Mouse (Mus musculus) layer of hippocampus, adult 9-10 months (tissue): ENCODE data around the gene Cacna1b.

ENCODE experiments used
- DNase-seq: peaks from one replicate; pipeline ENCODE4 v3.0.0; 2022; ENCODE audit warnings: low spot score

The Cacna1b gene

GRCm38 (mm10) chr2:24763115-24763557, at the start of gene Cacna1b:
Cacna1b (minus strand) TSS chr2:24763152.
- peak; percentile 55 for DNase-seq

DNA sequence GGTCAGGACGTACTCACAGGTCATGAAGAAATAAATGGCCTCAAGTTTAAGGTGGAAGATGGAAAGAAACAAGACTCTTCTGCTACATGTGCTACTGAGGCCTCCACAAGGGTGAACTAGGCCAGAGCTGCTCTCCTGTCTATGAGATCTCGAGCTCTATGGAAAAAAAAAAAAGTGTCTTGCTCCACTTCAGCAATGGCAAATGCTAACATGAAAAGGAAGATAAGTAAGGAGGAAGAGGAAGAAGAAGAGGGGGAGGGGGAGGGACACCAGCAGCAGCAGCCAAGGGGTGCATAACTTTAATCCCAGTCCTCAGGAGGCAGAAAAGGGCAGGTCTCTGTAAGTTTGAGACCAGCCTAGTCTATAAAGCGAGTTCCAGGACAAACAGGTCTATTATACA, 46.8 kb upstream of the Cacna1b start:
- DNase-seq: no peak

- DNase-seq: no peak
These were observed 44.7 kb upstream of the Cacna1b start for GRCm38 (mm10) chr2:24807691-24808090.

- peak; percentile 49 for DNase-seq
These were observed 44.1 kb upstream of the Cacna1b start for GRCm38 (mm10) chr2:24807036-24807435.

GRCm38 (mm10) chr2:24806143-24806542, 43.2 kb upstream of the Cacna1b start:
- DNase-seq: no peak

DNA sequence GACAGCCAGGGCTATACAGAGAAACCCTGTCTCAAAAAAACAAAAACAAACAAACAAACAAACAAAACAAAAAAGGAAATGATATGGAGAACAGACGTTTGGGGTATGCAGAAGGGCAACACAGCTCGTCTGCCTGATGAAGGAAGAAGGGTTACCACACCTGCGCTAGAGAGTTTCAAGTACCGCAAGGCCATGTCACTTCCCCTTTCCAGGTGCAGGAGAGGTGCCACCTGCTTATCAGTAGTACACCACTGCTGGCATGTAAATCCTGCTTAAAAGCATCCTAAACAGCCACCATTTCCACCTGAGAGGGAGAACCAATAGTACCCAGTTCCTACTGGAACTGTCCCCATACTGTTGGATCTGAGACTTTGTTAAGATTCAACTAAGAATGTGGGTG, 42.7 kb upstream of the Cacna1b start:
- DNase-seq: no peak

GRCm38 (mm10) chr2:24796833-24797457, 34.0 kb upstream of the Cacna1b start:
- DNase-seq: no peak

GRCm38 (mm10) chr2:24787250-24787649, 24.3 kb upstream of the Cacna1b start:
- DNase-seq: no peak

GRCm38 (mm10) chr2:24781253-24781652, 18.3 kb upstream of the Cacna1b start:
- DNase-seq: no peak

DNA sequence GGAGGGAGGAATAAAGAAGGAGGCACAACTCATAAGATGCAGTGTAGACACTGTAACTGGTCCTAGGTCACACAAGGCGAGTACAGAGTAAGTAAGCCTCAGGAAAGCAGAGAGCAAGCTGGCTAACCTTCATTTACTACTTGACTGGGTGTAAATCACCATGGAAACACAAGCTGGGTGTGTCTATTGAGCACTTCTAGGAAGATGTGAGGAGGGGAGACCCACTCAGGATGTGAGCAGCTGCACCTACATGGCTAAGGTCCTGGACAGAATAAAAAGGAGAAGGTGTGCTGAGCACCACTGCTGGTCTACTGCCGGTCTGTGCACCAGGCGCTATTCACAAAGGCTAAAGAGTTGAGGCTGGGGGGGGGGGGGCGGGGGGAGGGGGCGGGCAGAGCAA, 13.9 kb upstream of the Cacna1b start:
- no peak for DNase-seq

GRCm38 (mm10) chr2:24775951-24776587, 13.1 kb upstream of the Cacna1b start:
- no peak for DNase-seq

- DNase-seq: peak; percentile 11
These were observed 11.9 kb upstream of the Cacna1b start for GRCm38 (mm10) chr2:24774832-24775231.

GRCm38 (mm10) chr2:24770861-24771260, 7.9 kb upstream of the Cacna1b start:
- no peak for DNase-seq

DNA sequence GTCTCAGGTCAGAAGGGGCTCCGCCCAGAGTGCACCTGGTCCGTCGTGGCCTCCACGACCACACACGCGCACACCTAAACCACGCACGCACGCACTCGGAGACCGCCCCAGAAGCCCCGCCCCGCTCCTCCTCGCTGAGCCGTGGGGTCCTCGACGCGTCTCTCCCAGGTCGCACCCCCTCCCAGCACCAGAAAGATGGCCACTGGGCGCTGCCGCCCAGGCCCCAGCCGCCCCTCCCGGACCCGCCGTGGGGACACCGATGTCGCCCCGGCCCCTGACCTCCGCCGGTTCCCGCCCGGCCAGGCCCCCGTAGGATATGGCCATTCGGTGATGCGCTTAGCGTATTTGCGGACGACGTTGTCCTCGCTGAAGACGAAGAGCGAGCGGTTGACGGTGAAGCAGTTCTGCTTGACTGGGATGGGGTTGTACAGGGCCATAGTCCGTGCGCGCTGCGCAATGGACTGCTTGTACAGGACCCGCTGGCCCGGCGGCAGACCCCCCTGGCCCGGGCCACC, 449 bp downstream of the Cacna1b start:
- DNase-seq: no peak

- peak; percentile 22 for DNase-seq
These were observed 968 bp downstream of the Cacna1b start for GRCm38 (mm10) chr2:24761923-24762445.

DNA sequence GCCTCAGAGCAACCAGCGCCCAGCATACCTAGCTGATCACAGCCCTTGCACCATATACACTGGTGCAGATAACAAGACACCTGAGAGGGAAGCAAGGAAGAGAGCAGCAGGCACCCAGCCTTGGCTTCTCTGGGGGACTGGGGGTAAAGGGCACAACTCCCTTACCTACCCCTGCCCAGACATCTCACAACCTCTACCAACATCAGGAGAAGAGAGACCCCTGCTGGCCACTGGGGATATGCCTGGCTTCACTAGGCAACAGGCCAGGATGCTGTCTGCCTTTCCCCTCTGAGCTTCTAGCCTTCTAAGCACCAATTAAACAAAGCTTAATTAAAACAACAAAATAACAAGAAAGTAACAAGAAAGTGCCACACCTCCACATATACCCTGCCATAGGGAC, 7.7 kb downstream of the Cacna1b start:
- peak; percentile 57 for DNase-seq

- no peak for DNase-seq
These were observed 10.4 kb downstream of the Cacna1b start for GRCm38 (mm10) chr2:24752599-24752998.

DNA sequence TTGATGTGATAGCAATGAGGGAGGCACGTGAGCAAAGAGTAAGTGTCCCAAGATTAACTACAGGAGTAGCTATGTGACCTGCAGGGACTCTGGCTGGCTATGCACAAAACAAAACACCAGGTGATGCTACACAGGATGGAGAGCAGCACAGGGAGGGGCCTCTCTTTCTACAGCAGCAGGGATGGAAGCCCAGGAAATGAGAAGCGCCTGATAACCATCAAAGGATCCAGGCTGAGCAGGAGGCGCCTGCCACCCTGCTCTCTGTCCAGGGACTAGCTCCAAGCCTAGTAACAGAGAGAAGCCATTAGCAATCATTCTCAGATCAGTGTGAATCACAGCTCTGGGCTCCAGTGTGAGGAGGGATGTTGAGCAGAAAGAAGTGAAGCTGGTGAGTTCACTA, 12.9 kb downstream of the Cacna1b start:
- DNase-seq: no peak

- no peak for DNase-seq
These were observed 15.1 kb downstream of the Cacna1b start for GRCm38 (mm10) chr2:24747878-24748277.

DNA sequence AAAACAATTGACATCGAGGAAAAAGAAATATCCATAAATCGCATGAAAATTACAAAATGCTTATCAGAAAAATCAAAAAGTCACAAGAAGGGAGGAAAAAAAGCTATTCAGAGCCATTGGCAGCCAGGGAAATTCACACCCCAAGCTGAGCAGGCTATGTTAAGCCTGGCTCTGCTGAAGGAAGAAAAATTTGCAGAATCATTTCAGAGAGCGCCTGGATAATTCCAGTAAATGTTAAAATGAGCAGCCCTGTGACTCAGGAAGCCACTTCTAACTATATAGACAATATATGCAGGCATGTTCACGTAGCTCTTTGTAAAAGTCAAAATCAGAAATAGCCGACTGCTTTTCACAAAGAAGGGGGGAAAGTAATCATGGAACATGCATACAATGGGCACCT, 23.3 kb downstream of the Cacna1b start:
- no peak for DNase-seq

DNA sequence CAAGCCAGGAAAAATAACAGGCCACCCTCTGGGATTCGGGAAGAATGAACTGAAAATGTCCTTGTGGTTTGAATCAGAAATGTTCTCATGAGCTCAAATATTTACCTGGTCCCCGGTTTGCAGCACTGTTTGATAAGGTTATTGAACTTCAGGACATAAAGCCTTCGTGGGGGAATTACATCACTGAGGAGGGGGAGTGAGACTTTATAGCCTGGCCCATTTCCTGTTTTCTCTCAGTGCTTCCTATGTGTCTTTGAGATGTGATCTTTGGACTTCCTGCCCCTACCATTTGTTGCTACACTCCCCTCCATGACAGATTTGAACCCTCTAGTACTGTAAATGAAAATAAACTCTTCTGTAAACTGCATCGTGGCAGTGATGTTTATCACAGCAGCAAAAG, 29.8 kb downstream of the Cacna1b start:
- no peak for DNase-seq

GRCm38 (mm10) chr2:24725865-24726264, 37.1 kb downstream of the Cacna1b start:
- DNase-seq: no peak

GRCm38 (mm10) chr2:24719645-24720379, 43.1 kb downstream of the Cacna1b start:
- DNase-seq: no peak
